Mouse (Mus musculus) G1E (cell line): ENCODE measurements at regions not wholly inside any gene's neighbourhood (a gene's known extent, or its start where the extent isn't known, plus 50 kb on each side); places are given as distances from the start of the nearest gene placed in this dataset.

Experiments
- CTCF ChIP-seq: IDR thresholded peaks from 2 replicates; pipeline ENCODE4 v1.5.1; 2012; ENCODE audit warnings: low read depth, low read length, inconsistent platforms, mixed read lengths
- GATA1 ChIP-seq: IDR thresholded peaks from 2 replicates; pipeline ENCODE4 v1.6.1; 2012; ENCODE audit warnings: borderline replicate concordance, low read length, inconsistent platforms, mixed read lengths
- GATA2 ChIP-seq: IDR thresholded peaks from 2 replicates; pipeline ENCODE4 v1.6.1; 2012; ENCODE audit warnings: low read depth, low read length, inconsistent platforms, borderline replicate concordance
- POLR2AphosphoS5 ChIP-seq: IDR thresholded peaks from 2 replicates; pipeline ENCODE4 v1.6.1; 2012; ENCODE audit warnings: low read depth, low read length, inconsistent platforms; ENCODE audit not compliant: insufficient replicate concordance
- TAL1 ChIP-seq: conservative IDR thresholded peaks from 2 replicates; pipeline ENCODE4 v1.6.1; 2012; ENCODE audit warnings: low read depth, low read length, inconsistent platforms, mixed read lengths

DNA sequence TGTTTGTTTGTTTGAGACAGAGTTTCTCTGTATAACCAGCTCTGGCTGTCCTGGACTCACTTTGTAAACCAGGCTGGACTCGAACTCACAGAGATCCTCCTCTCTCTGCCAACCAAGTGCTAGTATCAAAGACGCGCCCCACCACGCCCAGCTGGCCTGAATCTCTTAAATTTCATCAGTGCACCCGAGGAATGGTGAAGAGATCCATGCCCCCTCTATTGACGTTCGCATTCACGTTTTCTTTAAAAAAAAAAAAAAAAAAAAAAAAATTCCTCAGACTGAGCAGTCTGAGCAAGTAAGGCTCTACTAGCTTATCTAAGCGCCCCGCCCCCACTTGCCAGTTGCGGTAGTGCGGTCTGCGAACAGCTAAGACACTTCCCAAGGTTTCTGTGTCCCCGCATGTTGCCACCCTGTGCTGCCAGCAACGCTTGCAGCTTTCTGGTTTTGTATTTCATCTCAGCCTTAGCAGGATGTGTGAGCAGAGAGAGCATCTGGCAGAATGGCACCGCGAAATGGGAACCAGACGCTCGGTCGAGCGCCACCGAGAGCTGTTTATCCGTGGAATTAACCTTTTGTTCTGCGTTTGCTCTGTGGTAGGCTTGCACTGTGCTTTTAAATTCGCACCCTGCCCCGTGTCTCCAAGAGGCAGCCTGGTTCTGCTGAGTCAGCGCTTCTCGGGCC, 225.1 kb upstream of the Hes1 start:
- TF ChIP-seq CTCF (no peak), GATA1 (no peak), POLR2AphosphoS5 (no peak), GATA2 (no peak), TAL1 (no peak)
